Mouse (Mus musculus) forebrain, embryonic 16.5 days (tissue): ENCODE measurements around the gene Pttg1ip. TPM values are rescaled to one million over a fixed set of nuclear protein-coding genes. Genes with fewer than 3 reads are reported as not detected.

ENCODE experiments used
- ATAC-seq: fragments of 200-750 bp; cut with Nextera tagmentation; 2 replicates; pipeline ENCODE4 v1.8.0; 2017; ENCODE audit warnings: mild to moderate bottlenecking, moderate library complexity
- H3K27ac ChIP-seq: fragments of 300-500 bp; sonication (generic); 2 replicates; pipeline ENCODE4 v1.5.1; 2014; ENCODE audit warnings: low read length, control low read depth
- H3K27me3 ChIP-seq: fragments of 300-500 bp; sonication (generic); replicated peaks from 2 replicates; pipeline ENCODE4 v1.6.1; 2014; ENCODE audit warnings: low read length; ENCODE audit not compliant: control insufficient read depth, insufficient read depth
- H3K36me3 ChIP-seq: fragments of 300-500 bp; sonication (generic); 2 replicates; pipeline ENCODE4 v1.6.1; 2014; ENCODE audit not compliant: control insufficient read depth, insufficient read depth
- H3K4me1 ChIP-seq: fragments of 300-500 bp; sonication (generic); replicated peaks from 2 replicates; pipeline ENCODE4 v1.6.1; 2014; ENCODE audit warnings: low read length; ENCODE audit not compliant: control insufficient read depth, insufficient read depth
- H3K4me2 ChIP-seq: fragments of 300-500 bp; sonication (generic); 2 replicates; pipeline ENCODE4 v1.6.1; 2014; ENCODE audit warnings: mild to moderate bottlenecking, low read length, control low read depth
- H3K4me3 ChIP-seq: fragments of 300-500 bp; sonication (generic); replicated peaks from 2 replicates; pipeline ENCODE4 v1.5.1; 2014; ENCODE audit warnings: mild to moderate bottlenecking, low read length, control low read depth
- H3K9ac ChIP-seq: fragments of 300-500 bp; sonication (generic); replicated peaks from 2 replicates; pipeline ENCODE4 v1.6.1; 2014; ENCODE audit warnings: low read depth, low read length, control low read depth
- H3K9me3 ChIP-seq: fragments of 300-500 bp; sonication (generic); 2 replicates; pipeline ENCODE4 v1.6.1; 2016; ENCODE audit warnings: low read length; ENCODE audit not compliant: control insufficient read depth
- WGBS: fragments of 180-500 bp; shearing (Covaris S2); extraction: QIAGEN DNeasy Blood & Tissue Kit; methylation state at CpG from one replicate; pipeline ENCODE4 v1.1.7; 2014; 5-methylcytosine and 5-hydroxymethylcytosine counted together
- polyA plus RNA-seq: library from polyadenylated mRNA; unstranded; fragments of >200 nt; fragmentation: Nextera tagmentation; extraction: Ambion mirVana; gene quantifications from 2 replicates; pipeline ENCODE4 v1.2.1, GENCODE M21; 2015

Pttg1ip gene
- polyA plus RNA-seq, 1 experiment from 2014 or later, result 73.3 TPM

DNA sequence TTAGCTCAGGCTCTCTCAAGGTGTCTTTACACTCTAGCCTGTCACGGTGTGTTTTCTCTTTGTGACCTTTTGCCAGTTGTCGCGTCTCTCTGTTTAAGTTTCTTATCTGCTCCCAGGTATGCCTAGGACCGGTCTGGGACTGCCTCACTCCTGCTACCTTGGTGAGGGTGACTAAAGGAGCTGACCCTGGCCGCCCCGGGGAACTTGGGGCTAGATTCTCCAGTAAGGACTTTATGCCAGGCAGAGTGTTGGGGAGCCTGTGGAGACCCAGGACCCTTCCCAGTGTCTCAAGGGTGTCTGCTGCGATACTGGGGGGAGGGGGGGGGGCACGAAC is 732 bp downstream of the Pttg1ip start:
- Histone ChIP-seq H3K9me3 (no peaks in the 10 kb centered on the region), H3K4me3 (peak overlapping the region; percentile 74), H3K27me3 (no peaks in the 10 kb centered on the region), H3K4me1 (peaks cover 11% of the 10 kb centered on the region), H3K27ac (no peak overlapping the region), H3K36me3 (no peaks in the 10 kb centered on the region), H3K9ac (peak overlapping the region; percentile 80), H3K4me2 (peak overlapping the region; percentile 92)
- ATAC-seq, result no peak
- WGBS, result 10% methylated on average over 8 of the region's 8 CpGs

DNA sequence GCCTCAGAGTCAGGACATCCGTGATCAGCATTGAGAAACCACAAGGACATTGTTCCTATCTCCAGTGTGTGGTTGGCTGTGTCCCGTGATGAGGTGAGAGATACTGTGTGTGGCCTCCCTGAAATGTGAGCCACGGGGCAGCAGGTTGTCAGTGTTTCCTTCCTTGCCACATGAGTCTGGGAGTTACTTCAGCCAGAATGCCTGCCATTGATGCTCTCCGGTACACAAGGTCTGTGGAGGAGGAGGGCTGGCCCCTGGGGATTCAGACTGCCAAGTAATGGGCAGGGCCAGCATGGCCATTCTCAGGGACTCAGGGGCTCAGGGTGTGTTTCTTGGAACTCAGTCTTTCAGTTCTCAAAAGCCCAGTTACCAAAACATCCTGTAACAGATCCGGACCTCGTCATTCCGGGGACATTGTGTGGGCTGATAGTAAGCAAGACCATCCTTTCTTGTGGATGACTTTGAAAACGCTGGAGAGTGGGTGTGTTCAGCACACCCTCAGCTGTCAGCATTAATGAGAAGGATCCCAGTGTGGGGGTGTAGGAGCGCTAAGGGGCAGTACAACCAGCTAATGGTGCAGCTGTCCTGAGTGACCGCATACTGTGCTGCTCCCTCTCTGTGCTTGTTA is 2.4 kb downstream of the Pttg1ip start:
- ATAC-seq, result no peak
- no peak overlapping the region for H3K4me3 ChIP-seq
- H3K4me2 ChIP-seq, result no peak overlapping the region
- H3K27me3 ChIP-seq, result no peaks in the 10 kb centered on the region
- WGBS, result 78% methylated on average over 10 of the region's 10 CpGs
- H3K36me3 ChIP-seq, result no peaks in the 10 kb centered on the region
- H3K9ac ChIP-seq, result no peak overlapping the region
- H3K4me1 ChIP-seq, result peaks cover 11% of the 10 kb centered on the region
- no peaks in the 10 kb centered on the region for H3K9me3 ChIP-seq
- no peak overlapping the region for H3K27ac ChIP-seq

DNA sequence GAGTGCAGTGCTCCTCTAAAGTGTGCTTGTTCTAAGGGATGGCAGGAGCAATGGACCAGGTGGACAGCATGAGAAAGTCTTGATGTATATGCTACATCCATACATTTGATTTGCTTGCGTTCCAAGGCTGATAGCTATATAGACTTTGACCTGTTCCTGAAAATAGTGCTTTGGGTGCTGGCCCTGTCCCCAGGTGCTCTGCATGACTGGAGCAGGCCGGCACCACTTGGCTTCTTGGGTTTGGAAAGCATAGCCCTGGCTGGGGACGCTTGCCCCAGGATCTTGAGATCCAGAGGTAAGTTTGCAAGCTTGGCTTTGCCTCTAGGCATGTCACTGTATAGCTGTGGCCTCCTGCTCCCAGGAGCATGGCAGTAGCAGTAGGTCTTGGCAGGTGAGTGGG is 5.1 kb downstream of the Pttg1ip start:
- 91% methylated on average over 3 of the region's 3 CpGs for WGBS
- H3K9ac ChIP-seq, result no peak overlapping the region
- H3K9me3 ChIP-seq, result no peaks in the 10 kb centered on the region
- H3K27me3 ChIP-seq, result no peaks in the 10 kb centered on the region
- no peak overlapping the region for H3K27ac ChIP-seq
- H3K36me3 ChIP-seq, result no peaks in the 10 kb centered on the region
- no peak overlapping the region for H3K4me3 ChIP-seq
- no peak for ATAC-seq
- peaks cover 11% of the 10 kb centered on the region for H3K4me1 ChIP-seq
- H3K4me2 ChIP-seq, result no peak overlapping the region

DNA sequence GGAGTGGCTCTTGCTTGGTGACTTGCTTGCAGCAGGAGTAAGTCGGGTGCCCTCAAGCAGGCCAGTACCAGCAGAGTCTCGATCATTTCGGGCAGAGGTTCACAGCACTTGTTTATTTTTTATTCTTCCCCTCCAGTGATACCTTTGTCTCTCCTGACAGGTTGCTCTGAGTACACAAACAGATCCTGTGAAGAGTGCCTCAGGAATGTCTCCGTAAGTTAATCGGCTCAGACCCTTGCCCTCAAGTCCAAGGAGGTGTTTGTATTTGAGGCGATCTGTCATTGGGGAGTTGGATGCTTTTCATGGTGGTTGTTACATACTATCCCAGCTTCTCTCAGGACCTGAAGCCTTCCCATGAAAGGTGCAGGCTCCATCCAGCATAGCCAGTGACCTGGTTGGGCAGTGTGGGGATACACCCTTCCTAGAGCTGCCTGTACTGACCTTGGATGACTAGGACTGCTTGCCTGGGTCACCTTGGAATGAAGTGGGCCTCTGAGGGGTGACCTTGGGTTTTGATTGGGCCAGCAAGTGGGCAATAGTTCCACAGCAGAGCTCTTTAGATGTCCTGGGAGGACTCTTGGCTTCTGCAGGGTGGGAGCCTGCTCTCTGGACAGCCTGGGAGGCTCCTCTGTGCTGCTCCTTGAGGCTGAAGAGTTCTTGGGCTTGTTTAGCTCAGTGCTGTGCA is 5.7 kb downstream of the Pttg1ip start:
- H3K4me3 ChIP-seq, result no peak overlapping the region
- H3K4me1 ChIP-seq, result peaks cover 10% of the 10 kb centered on the region
- ATAC-seq, result no peak
- WGBS, result 94% methylated on average over 6 of the region's 6 CpGs
- H3K9me3 ChIP-seq, result no peaks in the 10 kb centered on the region
- H3K4me2 ChIP-seq, result no peak overlapping the region
- H3K36me3 ChIP-seq, result no peaks in the 10 kb centered on the region
- H3K27me3 ChIP-seq, result no peaks in the 10 kb centered on the region
- H3K9ac ChIP-seq, result no peak overlapping the region
- H3K27ac ChIP-seq, result no peak overlapping the region

DNA sequence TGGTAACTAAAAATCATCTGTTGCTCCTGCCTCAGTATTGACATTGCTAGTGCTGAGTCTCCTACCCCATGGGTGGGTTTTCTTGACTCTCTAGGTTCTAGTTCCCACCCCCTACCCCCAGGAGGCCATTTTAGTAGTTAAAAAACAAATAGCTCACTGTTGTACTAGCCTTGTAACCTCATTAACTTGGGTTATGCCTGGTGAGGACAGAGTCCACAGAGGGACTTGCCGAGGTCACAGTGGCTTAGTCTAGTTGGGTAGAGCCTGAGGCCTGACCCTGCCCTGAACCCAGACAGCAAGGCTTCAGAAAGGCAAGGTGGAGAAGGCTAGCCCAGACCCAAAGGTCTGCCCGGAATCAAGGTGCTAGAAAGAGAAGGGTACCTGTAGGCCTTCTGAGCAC is 6.5 kb downstream of the Pttg1ip start:
- Histone ChIP-seq H3K4me2 (no peak overlapping the region), H3K4me3 (no peak overlapping the region), H3K9me3 (no peaks in the 10 kb centered on the region), H3K27me3 (no peaks in the 10 kb centered on the region), H3K27ac (no peak overlapping the region), H3K36me3 (peaks cover 5% of the 10 kb centered on the region; the same call in 1 of the 2 replicates), H3K4me1 (peaks cover 2% of the 10 kb centered on the region), H3K9ac (no peak overlapping the region)
- no peak for ATAC-seq
- WGBS, result 82% methylated on average over 2 of the region's 2 CpGs

DNA sequence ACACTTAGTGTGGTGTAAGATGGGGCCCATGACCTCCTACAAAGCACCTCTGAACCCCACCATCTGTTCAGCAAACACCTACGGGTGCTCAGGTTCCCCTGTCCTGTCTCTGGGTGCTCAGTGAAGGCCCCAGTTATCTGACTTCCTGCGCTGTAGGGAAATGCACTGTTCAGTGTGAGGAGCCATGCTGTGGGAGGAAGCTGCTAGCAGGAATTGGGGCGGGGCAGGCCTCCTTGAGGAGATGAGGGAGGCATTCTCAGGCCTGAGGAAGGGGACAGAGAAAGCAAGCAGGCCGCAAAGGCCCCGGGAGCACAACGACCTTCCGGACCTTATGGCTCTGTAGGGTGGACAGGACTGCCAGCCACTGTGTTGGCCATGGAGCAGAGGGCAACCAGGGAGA is 7.6 kb downstream of the Pttg1ip start:
- Histone ChIP-seq H3K4me2 (no peak overlapping the region), H3K9me3 (no peaks in the 10 kb centered on the region), H3K27me3 (no peaks in the 10 kb centered on the region), H3K4me1 (no peaks in the 10 kb centered on the region), H3K9ac (no peak overlapping the region), H3K27ac (no peak overlapping the region), H3K36me3 (peaks cover 11% of the 10 kb centered on the region), H3K4me3 (no peak overlapping the region)
- 88% methylated on average over 7 of the region's 7 CpGs for WGBS
- no peak for ATAC-seq

DNA sequence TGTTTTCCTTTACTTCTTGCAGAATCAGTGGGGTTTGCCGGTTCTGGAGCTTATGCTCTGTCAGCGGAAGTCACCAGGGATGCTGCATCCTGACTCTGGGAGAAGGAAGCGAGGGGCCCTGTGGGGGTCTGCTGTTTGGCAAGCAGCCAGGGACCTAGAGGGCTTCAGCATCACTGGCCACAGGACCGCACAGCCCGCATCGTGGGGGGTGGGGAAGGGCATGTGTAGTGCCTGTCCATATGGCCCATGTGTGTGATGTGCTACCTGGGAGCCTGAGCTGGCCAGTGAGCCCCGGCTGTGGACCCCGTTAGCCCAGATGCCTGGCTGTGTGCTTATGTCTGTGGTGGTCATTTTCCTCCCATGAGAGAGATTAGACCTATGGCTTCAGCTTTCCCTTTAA is 8.2 kb downstream of the Pttg1ip start:
- H3K9me3 ChIP-seq, result no peaks in the 10 kb centered on the region
- no peak overlapping the region for H3K9ac ChIP-seq
- ATAC-seq, result no peak
- WGBS, result 74% methylated on average over 8 of the region's 8 CpGs
- no peak overlapping the region for H3K4me3 ChIP-seq
- H3K27me3 ChIP-seq, result no peaks in the 10 kb centered on the region
- no peaks in the 10 kb centered on the region for H3K4me1 ChIP-seq
- no peak overlapping the region for H3K4me2 ChIP-seq
- H3K36me3 ChIP-seq, result peaks cover 17% of the 10 kb centered on the region
- H3K27ac ChIP-seq, result no peak overlapping the region

DNA sequence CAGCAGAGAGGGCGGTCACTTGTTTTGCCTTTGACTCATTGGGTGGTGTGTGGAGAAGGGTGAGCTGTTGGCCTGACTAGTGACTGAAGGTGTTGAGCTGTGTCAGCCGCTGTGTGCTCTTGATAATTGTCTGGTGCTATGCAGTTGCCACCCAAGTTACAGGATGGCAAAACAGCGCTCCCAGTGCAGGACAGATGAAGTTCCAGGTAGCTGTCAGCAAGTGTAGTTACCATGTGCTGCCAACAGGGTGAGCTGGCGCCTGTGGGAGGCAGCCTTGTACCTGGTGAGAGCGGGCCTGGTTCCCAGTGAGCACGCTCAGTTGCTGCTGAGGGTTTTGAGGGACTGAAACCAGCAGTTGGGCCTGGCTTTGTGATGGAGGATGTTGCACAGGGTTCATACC is 9.3 kb downstream of the Pttg1ip start:
- Histone ChIP-seq H3K4me3 (no peak overlapping the region), H3K27ac (no peak overlapping the region), H3K4me2 (no peak overlapping the region), H3K9me3 (no peaks in the 10 kb centered on the region), H3K27me3 (no peaks in the 10 kb centered on the region), H3K36me3 (peaks cover 17% of the 10 kb centered on the region), H3K4me1 (no peaks in the 10 kb centered on the region), H3K9ac (no peak overlapping the region)
- ATAC-seq, result peak; percentile 36; the same call in 1 of the 2 replicates
- WGBS, result 40% methylated on average over 6 of the region's 6 CpGs

DNA sequence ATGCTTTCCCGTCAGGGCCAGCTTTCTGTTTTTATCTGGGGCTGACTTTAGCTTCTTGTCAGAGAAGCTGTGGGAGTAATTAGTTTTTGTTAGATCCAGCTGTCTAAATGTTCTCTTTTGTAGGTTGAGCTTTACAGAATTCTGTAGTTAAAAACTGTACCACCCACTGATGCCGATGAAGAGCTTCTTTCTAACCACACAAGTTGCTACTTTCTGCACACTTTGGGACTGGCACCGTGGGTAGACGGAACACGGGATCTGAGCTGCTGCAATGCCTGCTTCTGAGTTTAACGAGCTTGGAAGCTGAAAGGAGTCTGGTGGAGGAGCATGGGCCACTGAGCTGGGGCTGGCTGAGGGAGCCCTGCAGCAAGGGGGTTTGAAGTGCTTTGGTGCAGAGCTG is 10.0 kb downstream of the Pttg1ip start:
- Histone ChIP-seq H3K36me3 (peaks cover 17% of the 10 kb centered on the region), H3K4me2 (no peak overlapping the region)
- 46% methylated on average over 6 of the region's 6 CpGs for WGBS

More for the DNA sequence above, 10.0 kb downstream of the Pttg1ip start:
- Histone ChIP-seq H3K4me3 (no peak overlapping the region), H3K27ac (no peak overlapping the region), H3K9me3 (no peaks in the 10 kb centered on the region), H3K27me3 (no peaks in the 10 kb centered on the region), H3K9ac (no peak overlapping the region), H3K4me1 (no peaks in the 10 kb centered on the region)
- ATAC-seq, result no peak
